Mouse (Mus musculus): ENCODE measurements around the gene 2900026A02Rik.
"Not testable (repeated sequence)": the region's sequence is repeated elsewhere in the genome, so short reads cannot be mapped to it uniquely, and the experiment has no call there.

Gene 2900026A02Rik

GRCm38 (mm10) chr5:113122326-113123054 is 98.5 kb downstream of the 2900026A02Rik start:
- no peak for DNase-seq (ENCODE audit: low spot score in 2 of 2)

GRCm38 (mm10) chr5:113121591-113121875 is 99.5 kb downstream of the 2900026A02Rik start:
- no peak for DNase-seq (ENCODE audit: low spot score in 2 of 2)

GRCm38 (mm10) chr5:113120741-113121590 is 100.1 kb downstream of the 2900026A02Rik start:
- DNase-seq (ENCODE audit: low spot score in 2 of 2), result no peak

- peak; percentile 74 to 88 for DNase-seq (ENCODE audit: low spot score in 2 of 2)
Measured at GRCm38 (mm10) chr5:113119861-113120465, 101.1 kb downstream of the 2900026A02Rik start.

- DNase-seq (ENCODE audit: low spot score in 2 of 2), result no peak
Measured at GRCm38 (mm10) chr5:113119291-113119690, 101.7 kb downstream of the 2900026A02Rik start.

GRCm38 (mm10) chr5:113118695-113119094 is 102.3 kb downstream of the 2900026A02Rik start:
- no peak for DNase-seq (ENCODE audit: low spot score in 2 of 2)

- no peak for DNase-seq (ENCODE audit: low spot score in 2 of 2)
Measured at GRCm38 (mm10) chr5:113117361-113117760, 103.7 kb downstream of the 2900026A02Rik start.

- no peak for DNase-seq (ENCODE audit: low spot score in 2 of 2)
Measured at GRCm38 (mm10) chr5:113115896-113116295, 105.1 kb downstream of the 2900026A02Rik start.

- peak; percentile 48 to 62 for DNase-seq (ENCODE audit: low spot score in 2 of 2)
Measured at GRCm38 (mm10) chr5:113114264-113115225, 106.5 kb downstream of the 2900026A02Rik start.

- DNase-seq (ENCODE audit: low spot score in 2 of 2), result no peak
Measured at GRCm38 (mm10) chr5:113113120-113113519, 107.9 kb downstream of the 2900026A02Rik start.

- DNase-seq (ENCODE audit: low spot score in 2 of 2), result no peak
Measured at GRCm38 (mm10) chr5:113111336-113111735, 109.7 kb downstream of the 2900026A02Rik start.

GRCm38 (mm10) chr5:113110929-113111328 is 110.1 kb downstream of the 2900026A02Rik start:
- no peak for DNase-seq (ENCODE audit: low spot score in 2 of 2)

- not testable (repeated sequence) for DNase-seq (ENCODE audit: low spot score in 2 of 2)
Measured at GRCm38 (mm10) chr5:113109651-113110050, 111.4 kb downstream of the 2900026A02Rik start.

GRCm38 (mm10) chr5:113108165-113108764 is 112.8 kb downstream of the 2900026A02Rik start:
- DNase-seq (ENCODE audit: low spot score in 2 of 2), result no peak

GRCm38 (mm10) chr5:113107709-113108108 is 113.3 kb downstream of the 2900026A02Rik start:
- DNase-seq (ENCODE audit: low spot score in 2 of 2), result no peak

- DNase-seq (ENCODE audit: low spot score in 2 of 2), result no peak
Measured at GRCm38 (mm10) chr5:113106594-113106993, 114.4 kb downstream of the 2900026A02Rik start.

- DNase-seq (ENCODE audit: low spot score in 2 of 2), result no peak
Measured at GRCm38 (mm10) chr5:113105481-113105880, 115.6 kb downstream of the 2900026A02Rik start.

GRCm38 (mm10) chr5:113105035-113105434 is 116.0 kb downstream of the 2900026A02Rik start:
- DNase-seq (ENCODE audit: low spot score in 2 of 2), result no peak

GRCm38 (mm10) chr5:113102455-113102854 is 118.6 kb downstream of the 2900026A02Rik start:
- DNase-seq (ENCODE audit: low spot score in 2 of 2), result no peak

GRCm38 (mm10) chr5:113101457-113101856 is 119.6 kb downstream of the 2900026A02Rik start:
- peak in 1 of 2 experiments; percentile 59 for DNase-seq (ENCODE audit: low spot score in 2 of 2)

- no peak for DNase-seq (ENCODE audit: low spot score in 2 of 2)
Measured at GRCm38 (mm10) chr5:113100422-113100821, 120.6 kb downstream of the 2900026A02Rik start.

Data from frontal cortex, postnatal 36 days (tissue).